In genomic region chr14:73375903-73376302, GRCm38 (mm10) we compare ENCODE assay signal across 14 mouse cellular contexts. TPM values are rescaled to one million over a fixed set of nuclear protein-coding genes. Genes with fewer than 3 reads are reported as not detected.
DNase-seq lines count a peak whose midpoint lies in the region; ATAC-seq and TF ChIP-seq lines count a peak whose summit lies in the region.
"Had no signal": no experiment of that assay in that cellular context is flagged by ENCODE, and none has a peak within 500 bp of the region (broad histone marks: within the 10 kb centered on the region; RNA-seq: fewer than 3 reads in every experiment).

No protein-coding gene starts in this region.

- no peak overlapping the region for H3K4me2 ChIP-seq in liver, embryonic 13.5 days
- H3K4me2 ChIP-seq: embryonic facial prominence, embryonic 13.5 days had no signal

- no peak overlapping the region for H3K9ac ChIP-seq in liver, embryonic 13.5 days
- H3K9ac ChIP-seq: embryonic facial prominence, embryonic 13.5 days; lung, embryonic 14.5 days had no signal

- peaks cover 91% of the 10 kb centered on the region for H3K4me1 ChIP-seq in megakaryocyte, embryonic 14.5 days
- peaks cover 59% of the 10 kb centered on the region for H3K4me1 ChIP-seq in liver, embryonic 13.5 days (replicated peaks)
- H3K4me1 ChIP-seq in small intestine, adult 2 months (ENCODE audit: control insufficient read depth, insufficient read depth, insufficient read length, low read length): peaks cover 29% of the 10 kb centered on the region

- ATAC-seq in megakaryocyte, adult 5-6 weeks (ENCODE audit: poor library complexity, severe bottlenecking): no peak
- ATAC-seq in liver, embryonic 13.5 days (ENCODE audit: low read depth): peak; percentile 33
- ATAC-seq: CD4-positive, CD25-positive, alpha-beta regulatory T cell, adult 4 months had no signal

- no peaks in the 10 kb centered on the region for H3K27me3 ChIP-seq in megakaryocyte, embryonic 14.5 days (replicated peaks)
- no peaks in the 10 kb centered on the region for H3K27me3 ChIP-seq in liver, embryonic 13.5 days
- H3K27me3 ChIP-seq in small intestine, adult 2 months (ENCODE audit: control insufficient read depth, insufficient read depth, low read length): no peaks in the 10 kb centered on the region
- H3K27me3 ChIP-seq: embryonic facial prominence, embryonic 13.5 days had no signal

- TF ChIP-seq POLR2A in small intestine, adult 2 months (IDR thresholded peaks at IDR 0.05; ENCODE audit: low read depth, low read length): no peak

- no peak overlapping the region; the same call in 1 of the 2 replicates for H3K4me3 ChIP-seq in gastrocnemius, adult 2 months
- H3K4me3 ChIP-seq in megakaryocyte, embryonic 14.5 days (replicated peaks): peak overlapping the region; percentile 70
- H3K4me3 ChIP-seq in liver, embryonic 13.5 days (replicated peaks): no peak overlapping the region
- no peak overlapping the region for H3K4me3 ChIP-seq in small intestine, adult 2 months (ENCODE audit: low read depth, low read length)
- H3K4me3 ChIP-seq: embryonic facial prominence, embryonic 13.5 days had no signal

- TF ChIP-seq CTCF in gastrocnemius, adult 2 months (IDR thresholded peaks at IDR 0.05): no peak
- TF ChIP-seq CTCF in small intestine, adult 2 months (IDR thresholded peaks at IDR 0.05; ENCODE audit: extremely low read depth, insufficient read length, insufficient replicate concordance, low read depth, low read length): no peak

- H3K36me3 ChIP-seq in megakaryocyte, embryonic 14.5 days (replicated peaks; ENCODE audit: low read length): peaks cover 97% of the 10 kb centered on the region
- peaks cover 48% of the 10 kb centered on the region for H3K36me3 ChIP-seq in liver, embryonic 13.5 days
- H3K36me3 ChIP-seq in small intestine, adult 2 months (ENCODE audit: control insufficient read depth, insufficient read depth, low read length): peaks cover 38% of the 10 kb centered on the region

- no peak for DNase-seq in gastrocnemius, adult 2 months
- DNase-seq in gastrocnemius, postnatal 25 days: no peak
- DNase-seq in liver, embryonic 13.5 days: no peak
- no peak for DNase-seq in ovary, postnatal 10 days (ENCODE audit: low spot score)
- DNase-seq: adrenal gland, postnatal 36 days; cerebellum, adult 8-10 months; layer of hippocampus, adult 9-11 months; thymus, postnatal 14 days had no signal

- no peaks in the 10 kb centered on the region for H3K9me3 ChIP-seq in megakaryocyte, embryonic 14.5 days
- no peaks in the 10 kb centered on the region for H3K9me3 ChIP-seq in liver, embryonic 13.5 days (replicated peaks)
- H3K9me3 ChIP-seq: embryonic facial prominence, embryonic 13.5 days had no signal

- H3K27ac ChIP-seq in gastrocnemius, adult 2 months: peak overlapping the region; percentile 79
- peak overlapping the region; percentile 48; the same call in 1 of the 2 replicates for H3K27ac ChIP-seq in liver, embryonic 13.5 days
- peak overlapping the region; percentile 19; the same call in 1 of the 2 replicates for H3K27ac ChIP-seq in small intestine, adult 2 months (ENCODE audit: insufficient read depth, low read depth, low read length)
- H3K27ac ChIP-seq: embryonic facial prominence, embryonic 13.5 days had no signal

- 70% methylated on average over 7 of the region's 8 CpGs for WGBS in liver, embryonic 13.5 days (ENCODE audit: insufficient replicate concordance)
- WGBS in small intestine, adult 2 months: 26% methylated on average over 8 of the region's 8 CpGs

- intact Hi-C loops in gastrocnemius, adult 2 months (cut with DNase I): no loop called here

RNA-seq across cellular contexts. Expression of gene Itm2b, which starts 9.2 kb away (rescaled TPM):
- 100 to 1,000 TPM; 255 to 336 TPM for total RNA-seq in gastrocnemius, adult 2 months (2021)
- total RNA-seq in gastrocnemius, postnatal 25 days (2021): 100 to 1,000 TPM; 244 to 301 TPM
- polyA plus RNA-seq in megakaryocyte, embryonic 14.5 days (2012; ENCODE audit: insufficient read depth, low replicate concordance): 493 and 564 TPM in 2 replicates
- 2,082 and 2,200 TPM in 2 replicates for total RNA-seq in megakaryocyte, adult 5-6 weeks (2015)
- total RNA-seq in megakaryocyte, adult 5-6 weeks (2017): 1,839 and 1,925 TPM in 2 replicates
- polyA plus RNA-seq in liver, embryonic 13.5 days (2015; fragmentation: Nextera tagmentation; extraction: Ambion mirVana): 405 and 461 TPM in 2 replicates
- 515 and 990 TPM in 2 replicates for polyA plus RNA-seq in small intestine, adult 2 months (2012; rRNA removed)

RNA-seq across cellular contexts. Expression of gene Rb1, which starts 50.3 kb away (rescaled TPM):
- total RNA-seq in gastrocnemius, adult 2 months (2021): 10 to 100 TPM; 14.4 to 20.1 TPM
- total RNA-seq in gastrocnemius, postnatal 25 days (2021): 10 to 100 TPM; 13.8 to 17.7 TPM
- polyA plus RNA-seq in megakaryocyte, embryonic 14.5 days (2012; ENCODE audit: insufficient read depth, low replicate concordance): 3.0 and 6.4 TPM in 2 replicates
- total RNA-seq in megakaryocyte, adult 5-6 weeks (2015): 108 and 126 TPM in 2 replicates
- total RNA-seq in megakaryocyte, adult 5-6 weeks (2017): 43.9 and 56.8 TPM in 2 replicates
- polyA plus RNA-seq in liver, embryonic 13.5 days (2015; fragmentation: Nextera tagmentation; extraction: Ambion mirVana): 16.6 and 18.5 TPM in 2 replicates
- 1.0 and 2.9 TPM in 2 replicates for polyA plus RNA-seq in small intestine, adult 2 months (2012; rRNA removed)

Comparison
In these comparisons a context has a peak if more than half of its experiments do, and no peak if none do; other contexts are left out.
1. H3K27ac ChIP-seq: peak in every context shown above with its lines; median percentile 79 in gastrocnemius, adult 2 months; 48 in liver, embryonic 13.5 days; 19 in small intestine, adult 2 months.
2. RNA of gene Itm2b, which starts 9.2 kb away (total RNA-seq): 1,839 to 2,200 TPM in megakaryocyte, adult 5-6 weeks; 255 to 336 TPM in gastrocnemius, adult 2 months and 244 to 301 TPM in gastrocnemius, postnatal 25 days; every median in the first group is over 4 times any median in the second.